Mouse (Mus musculus): ENCODE measurements at regions not wholly inside any gene's neighbourhood (a gene's known extent, or its start where the extent isn't known, plus 50 kb on each side); places are given as distances from the start of the nearest gene placed in this dataset.
A peak's percentile ranks its signal among the peaks of the same experiment; 100 is the strongest.

DNA sequence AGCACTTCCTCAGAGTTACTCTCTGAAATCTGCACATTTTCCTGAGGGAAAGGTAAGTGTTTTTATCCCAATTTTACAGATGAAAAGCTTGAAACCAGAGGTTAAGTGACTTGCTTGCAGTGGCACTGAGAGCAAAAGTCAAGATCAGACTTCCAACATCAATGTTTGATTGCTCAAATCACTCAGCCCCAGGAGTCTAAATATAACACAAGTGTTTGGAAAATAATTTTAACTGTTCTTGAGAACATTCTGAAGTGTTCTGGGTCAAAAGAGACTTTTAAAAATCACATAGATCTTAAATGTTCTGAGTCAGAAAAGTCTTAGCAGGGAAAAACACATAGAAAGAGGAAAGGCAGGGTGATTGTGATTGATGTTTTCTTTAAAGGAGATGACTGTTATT lies 848.6 kb upstream of the Cntnap5a start:
- DNase-seq, result no peak

DNA sequence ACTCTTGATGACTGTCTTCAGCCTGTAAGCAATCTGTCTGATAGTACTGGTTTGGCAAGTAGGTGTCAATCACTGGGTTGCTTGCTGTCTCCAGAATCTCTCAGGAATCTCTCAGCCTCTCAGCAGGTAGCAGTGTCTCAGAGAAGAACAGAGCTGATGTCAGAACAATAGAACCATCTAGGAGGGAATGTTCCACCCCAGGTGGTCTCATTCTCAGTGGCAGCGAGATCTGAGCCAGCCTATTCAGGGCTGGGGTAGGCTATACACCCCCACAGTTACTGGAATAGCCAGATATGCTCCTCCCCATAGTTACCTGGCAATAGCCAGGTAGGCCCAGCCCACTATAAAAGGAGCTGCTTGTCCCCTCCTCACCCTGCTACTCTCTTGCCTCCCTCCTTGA lies 834.9 kb upstream of the Cntnap5a start:
- DNase-seq, result no peak

DNA sequence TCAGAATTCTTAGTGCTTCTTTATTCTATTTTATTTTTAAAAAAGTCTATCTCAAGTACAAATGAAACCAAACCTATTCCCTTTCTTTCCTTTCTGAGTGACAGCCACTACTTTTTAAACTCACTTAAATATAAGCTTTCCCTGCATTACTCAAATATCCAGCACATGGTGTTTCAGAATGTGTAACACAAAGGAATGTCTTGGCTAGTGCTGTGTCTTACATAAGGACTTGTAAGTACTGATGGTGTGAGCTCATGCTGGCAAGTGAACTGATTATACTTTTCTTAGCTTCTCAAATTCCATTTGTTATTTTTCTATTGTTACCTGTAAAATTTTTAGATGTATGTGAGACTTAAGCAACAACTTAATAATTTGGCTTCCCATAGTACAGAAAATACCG lies 823.6 kb upstream of the Cntnap5a start:
- DNase-seq, result no peak

DNA sequence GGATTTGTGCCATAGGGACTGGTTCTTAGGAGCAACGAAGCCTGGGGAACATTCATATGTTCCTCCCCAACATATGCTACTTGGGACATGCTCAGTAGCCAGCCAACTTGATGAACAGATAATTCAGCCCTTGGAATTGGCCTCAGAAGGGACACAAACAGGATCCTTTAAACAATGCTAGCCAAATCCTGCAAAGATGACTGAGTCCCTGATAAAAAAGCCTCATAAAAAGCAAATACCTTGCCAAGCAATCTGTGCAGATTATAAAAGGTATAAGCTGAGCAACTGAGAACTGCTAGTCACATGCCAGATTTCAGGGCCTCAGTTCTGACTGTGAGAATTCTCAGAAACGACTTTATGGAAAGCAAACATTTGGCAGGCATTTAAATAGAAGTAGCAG lies 821.6 kb upstream of the Cntnap5a start:
- peak; percentile 81 for DNase-seq

DNA sequence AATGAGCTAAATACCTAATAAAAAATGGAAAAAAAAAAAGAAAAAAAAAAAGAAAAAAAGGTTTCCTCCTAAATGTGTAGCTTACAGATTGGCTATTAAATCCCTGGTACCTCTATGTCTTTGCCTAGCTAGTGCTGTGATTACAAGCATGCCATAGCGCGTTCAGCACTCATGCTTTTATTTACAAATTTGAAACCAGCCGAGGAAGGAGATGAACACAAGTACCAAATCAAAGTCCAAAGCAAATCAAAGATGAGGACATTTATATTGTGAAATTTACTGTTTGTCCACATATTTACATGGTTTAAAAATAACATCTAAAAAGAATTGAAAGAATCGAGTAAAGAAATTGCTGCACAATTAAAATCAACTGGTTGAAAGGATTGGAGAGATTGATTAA lies 808.8 kb upstream of the Cntnap5a start:
- no peak for DNase-seq

Data from cerebellum, adult 11-12 months (tissue).